Comparison of ENCODE assay signal across 8 mouse cellular contexts in the genomic region with DNA sequence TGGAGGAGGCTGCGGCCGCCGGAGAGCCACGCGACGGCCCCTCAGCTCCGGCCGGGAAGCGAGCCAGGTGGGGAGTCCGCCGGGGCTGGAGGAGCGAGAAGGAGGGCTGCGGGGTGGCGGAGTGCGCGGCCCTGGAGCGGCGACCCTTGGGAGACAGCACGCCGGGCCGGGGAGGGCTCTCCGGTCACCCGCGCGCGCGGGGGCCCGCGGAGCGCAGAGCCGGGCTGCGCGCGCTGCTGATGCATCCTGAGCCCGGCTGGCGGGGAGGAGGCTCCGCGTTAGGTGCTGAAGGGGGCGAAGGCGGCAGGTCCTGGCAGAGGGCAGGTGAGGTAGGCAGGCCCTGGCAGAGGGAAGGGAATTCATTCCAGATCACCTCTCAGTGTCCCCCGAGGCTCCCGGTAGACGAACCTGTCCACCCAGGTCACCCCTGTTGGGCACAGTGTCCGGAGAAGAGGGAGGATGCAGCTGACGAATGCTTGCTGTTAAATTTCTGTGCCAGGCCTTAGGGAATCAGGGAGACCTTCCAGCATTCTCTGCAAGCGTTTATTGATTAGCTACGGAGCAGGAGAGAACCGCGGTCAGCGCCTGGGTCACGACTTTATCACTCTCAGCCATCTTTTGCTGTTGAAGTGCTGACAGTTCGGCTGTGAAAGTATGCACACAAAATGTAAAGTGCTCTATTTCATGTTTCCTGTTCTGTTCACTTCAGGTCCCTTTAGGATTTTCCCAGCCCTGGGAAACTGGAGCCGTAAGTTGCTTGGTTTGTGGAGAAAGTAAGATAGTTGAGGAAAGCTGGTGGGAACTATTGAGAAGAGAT. TPM values are rescaled to one million over a fixed set of nuclear protein-coding genes. Genes with fewer than 3 reads are reported as not detected.
DNase-seq lines count a peak whose midpoint lies in the region; ATAC-seq lines count a peak whose summit lies in the region.

No protein-coding gene starts in this region.

- H3K27ac ChIP-seq in heart, embryonic 11.5 days (ENCODE audit: low read depth, low read length) = peak overlapping the region; percentile 81
- H3K27ac ChIP-seq in forebrain, embryonic 12.5 days = peak overlapping the region; percentile 84
- peak overlapping the region; percentile 82 for H3K27ac ChIP-seq in limb, embryonic 11.5 days (replicated peaks; ENCODE audit: low read depth, low read length)
- H3K27ac ChIP-seq in midbrain, embryonic 10.5 days (replicated peaks) = peak overlapping the region; percentile 94

- H3K9ac ChIP-seq in heart, embryonic 11.5 days (ENCODE audit: low read depth, low read length) = peak overlapping the region; percentile 93
- peak overlapping the region; percentile 90 for H3K9ac ChIP-seq in forebrain, embryonic 12.5 days
- H3K9ac ChIP-seq in limb, embryonic 11.5 days (ENCODE audit: low read length) = peak overlapping the region; percentile 93

- peak; percentile 74 for ATAC-seq in heart, embryonic 11.5 days (replicated peaks; ENCODE audit: insufficient number of reproducible peaks, low FRiP score, low TSS enrichment)
- peak; percentile 80; the same call in 1 of the 2 replicates for ATAC-seq in forebrain, embryonic 12.5 days (ENCODE audit: low FRiP score)
- ATAC-seq in inflammation-experienced regulatory T-cells, adult 6 months = peak; percentile 56
- peak; percentile 75 for ATAC-seq in limb, embryonic 11.5 days (ENCODE audit: insufficient number of reproducible peaks, low FRiP score, low TSS enrichment, low read depth)

- intact Hi-C loops in heart, postnatal 25 days (cut with DNase I) = loop anchor here (5.0 kb wide), 1 partner anchor 145 kb away; a partner anchor contains a TSS

- DNase-seq in heart, postnatal 25 days (ENCODE audit: low spot score) = no peak
- peak; percentile 31 for DNase-seq in c-Kit-positive CD71-positive TER-119-positive erythroid progenitor cells, embryonic 14.5 days (ENCODE audit: low spot score)
- DNase-seq in limb, embryonic 11.5 days (ENCODE audit: low spot score) = peak; percentile 76
- DNase-seq in midbrain, embryonic 10.5 days (ENCODE audit: low spot score) = peak; percentile 68
- peak; percentile 50 to 81 for DNase-seq in spleen, postnatal 4 days (ENCODE audit: low spot score in 2 of 2)

- WGBS in heart, embryonic 11.5 days (ENCODE audit: insufficient replicate concordance) = under 1% methylated on average over 52 of the region's 53 CpGs
- WGBS in forebrain, embryonic 12.5 days = 1% methylated on average over 53 of the region's 53 CpGs
- under 1% methylated on average over 51 of the region's 53 CpGs for WGBS in limb, embryonic 11.5 days
- WGBS in midbrain, embryonic 10.5 days = under 1% methylated on average over 51 of the region's 53 CpGs

- no peaks in the 10 kb centered on the region for H3K36me3 ChIP-seq in heart, embryonic 11.5 days (ENCODE audit: control insufficient read depth, insufficient read depth, low read length)
- no peaks in the 10 kb centered on the region for H3K36me3 ChIP-seq in forebrain, embryonic 12.5 days (replicated peaks)
- no peaks in the 10 kb centered on the region for H3K36me3 ChIP-seq in limb, embryonic 11.5 days (ENCODE audit: control insufficient read depth, insufficient read depth, low read length)
- no peaks in the 10 kb centered on the region for H3K36me3 ChIP-seq in midbrain, embryonic 10.5 days

- peaks cover 7% of the 10 kb centered on the region for H3K4me1 ChIP-seq in heart, embryonic 11.5 days (ENCODE audit: control insufficient read depth, insufficient read depth, low read length)
- H3K4me1 ChIP-seq in forebrain, embryonic 12.5 days = peaks cover 12% of the 10 kb centered on the region
- peaks cover 4% of the 10 kb centered on the region; the same call in 1 of the 2 replicates for H3K4me1 ChIP-seq in limb, embryonic 11.5 days (ENCODE audit: control insufficient read depth, insufficient read depth, low read length)
- H3K4me1 ChIP-seq in midbrain, embryonic 10.5 days = peaks cover 14% of the 10 kb centered on the region

- H3K27me3 ChIP-seq in heart, embryonic 11.5 days (ENCODE audit: control insufficient read depth, insufficient read depth, low read length) = no peaks in the 10 kb centered on the region
- H3K27me3 ChIP-seq in forebrain, embryonic 12.5 days = no peaks in the 10 kb centered on the region
- H3K27me3 ChIP-seq in limb, embryonic 11.5 days (ENCODE audit: control insufficient read depth, insufficient read depth, low read length) = no peaks in the 10 kb centered on the region
- H3K27me3 ChIP-seq in midbrain, embryonic 10.5 days (ENCODE audit: low read depth, poor library complexity, severe bottlenecking) = peaks cover 12% of the 10 kb centered on the region

- H3K4me2 ChIP-seq in heart, embryonic 11.5 days = peak overlapping the region; percentile 84
- peak overlapping the region; percentile 81 for H3K4me2 ChIP-seq in forebrain, embryonic 12.5 days
- peak overlapping the region; percentile 88 for H3K4me2 ChIP-seq in limb, embryonic 11.5 days (ENCODE audit: low read depth, severe bottlenecking)

- peak overlapping the region; percentile 97 for H3K4me3 ChIP-seq in heart, embryonic 11.5 days (ENCODE audit: low read depth, low read length)
- H3K4me3 ChIP-seq in forebrain, embryonic 12.5 days (replicated peaks) = peak overlapping the region; percentile 86
- H3K4me3 ChIP-seq in limb, embryonic 11.5 days (ENCODE audit: low read depth, low read length) = peak overlapping the region; percentile 74
- peak overlapping the region; percentile 89 for H3K4me3 ChIP-seq in midbrain, embryonic 10.5 days

- no peaks in the 10 kb centered on the region for H3K9me3 ChIP-seq in heart, embryonic 11.5 days (replicated peaks; ENCODE audit: control insufficient read depth, low read length)
- no peaks in the 10 kb centered on the region for H3K9me3 ChIP-seq in forebrain, embryonic 12.5 days
- no peaks in the 10 kb centered on the region for H3K9me3 ChIP-seq in limb, embryonic 11.5 days (ENCODE audit: control insufficient read depth, low read length)
- no peaks in the 10 kb centered on the region for H3K9me3 ChIP-seq in midbrain, embryonic 10.5 days (replicated peaks)

RNA-seq across cellular contexts. Expression of a gene that starts 0.6 kb away (rescaled TPM):
- 22.6 and 26.7 TPM in 2 replicates for polyA plus RNA-seq in heart, embryonic 11.5 days (2014; fragmentation: Nextera tagmentation; extraction: Ambion mirVana)
- 1 to 10 TPM; 5.3 to 5.4 TPM for total RNA-seq in heart, postnatal 25 days (2021)
- 30.2 and 41.6 TPM in 2 replicates for polyA plus RNA-seq in forebrain, embryonic 12.5 days (2016; fragmentation: Nextera tagmentation; extraction: Ambion mirVana)
- 10 to 100 TPM; 16.7 to 34.2 (median 33.7) TPM for polyA plus RNA-seq in inflammation-experienced regulatory T-cells, adult 6 months (2017; shearing (Covaris generic))
- polyA plus RNA-seq in limb, embryonic 11.5 days (2014; fragmentation: Nextera tagmentation; extraction: Ambion mirVana) = 41.1 and 45.1 TPM in 2 replicates
- 26.3 and 30.6 TPM in 2 replicates for polyA plus RNA-seq in midbrain, embryonic 10.5 days (2016; fragmentation: Nextera tagmentation; extraction: Ambion mirVana)
